Mouse (Mus musculus) liver, adult 2 months (tissue): ENCODE measurements around the gene Mea1.

ENCODE experiments used
- CTCF ChIP-seq: fragments of 200-500 bp; IDR thresholded peaks from 2 replicates; pipeline ENCODE4 v1.5.1; 2011; ENCODE audit warnings: low read depth, low read length, control low read depth
- POLR2A ChIP-seq: fragments of 200-500 bp; IDR thresholded peaks from 2 replicates; pipeline ENCODE4 v1.6.1; 2011; ENCODE audit warnings: low read length, control low read depth; ENCODE audit not compliant: insufficient read depth; ENCODE audit errors: extremely low read depth

GRCm38 (mm10) chr17:46651292-46651691 lies 27.3 kb upstream of the Mea1 start:
- no peak for TF ChIP-seq POLR2A
- no peak for TF ChIP-seq CTCF
